Mouse (Mus musculus): ENCODE measurements around the gene Slc26a5.

Gene Slc26a5

DNA sequence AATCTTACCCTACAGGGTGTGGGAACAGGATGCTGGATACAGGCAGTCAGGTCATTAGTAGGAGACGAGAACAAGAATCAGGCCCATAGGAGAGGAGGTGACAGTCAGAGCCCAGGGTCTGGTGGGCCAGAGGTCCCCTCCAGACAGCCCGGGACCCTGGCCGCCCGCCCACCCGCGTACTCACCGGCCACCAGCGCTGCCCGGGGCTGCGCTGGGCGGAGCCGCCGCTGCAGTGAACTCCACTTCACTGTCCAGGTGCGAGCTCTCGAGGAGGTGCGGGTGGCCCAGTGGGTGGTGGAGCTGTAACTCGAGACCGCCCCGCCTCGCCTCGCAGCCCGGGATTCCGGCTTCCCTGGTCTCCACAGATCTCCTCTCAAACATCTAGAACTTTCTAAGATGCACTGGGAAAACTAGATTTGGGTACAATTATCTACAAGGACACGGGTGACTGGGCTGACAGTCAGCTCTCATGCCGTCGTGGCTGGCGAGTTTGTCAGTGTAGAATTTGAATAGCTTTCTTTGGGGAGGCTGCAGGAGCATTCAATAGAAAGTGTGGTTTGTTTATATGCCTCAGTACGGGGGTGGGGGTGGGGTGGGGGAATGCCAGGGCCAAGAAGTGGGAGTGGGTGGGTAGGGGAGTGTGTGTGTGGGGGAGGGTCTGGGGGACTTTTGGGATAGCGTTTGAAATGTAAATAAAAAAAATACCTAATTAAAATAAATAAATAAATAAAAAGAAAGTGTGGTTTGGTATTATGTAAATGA lies at the start of gene Slc26a5:
TSS of gene Slc26a5 (minus strand) at position 259 of the 762 bp plus-strand sequence.
- no peak for DNase-seq (ENCODE audit: low read depth, low spot score)

GRCm38 (mm10) chr5:21914776-21915175 lies 49.4 kb upstream of the Slc26a5 start:
- DNase-seq (ENCODE audit: low read depth, low spot score), result no peak

GRCm38 (mm10) chr5:21912835-21913530 lies 47.6 kb upstream of the Slc26a5 start:
- no peak for DNase-seq (ENCODE audit: low read depth, low spot score)

DNA sequence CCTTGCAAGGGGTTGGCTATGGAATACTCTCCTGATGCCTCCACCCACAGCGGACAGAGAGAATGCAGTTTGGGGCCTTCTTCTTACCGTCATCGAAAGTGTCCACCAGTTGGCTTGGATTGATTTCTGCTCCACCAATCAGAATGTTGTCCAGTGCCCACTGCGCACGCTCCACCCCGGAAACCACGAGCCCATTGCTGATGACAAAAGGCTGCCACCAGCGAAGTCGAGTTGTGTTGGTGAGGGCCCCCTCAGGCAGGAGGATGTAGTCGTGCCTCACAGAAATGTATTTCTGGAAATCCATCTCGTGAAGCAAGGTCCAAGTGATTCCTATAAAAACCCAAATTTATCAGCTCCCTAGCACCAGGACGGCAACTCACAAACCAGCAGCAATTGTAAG lies 45.3 kb upstream of the Slc26a5 start:
- DNase-seq (ENCODE audit: low read depth, low spot score), result no peak

GRCm38 (mm10) chr5:21909713-21910112 lies 44.3 kb upstream of the Slc26a5 start:
- DNase-seq (ENCODE audit: low read depth, low spot score), result no peak

- no peak for DNase-seq (ENCODE audit: low read depth, low spot score)
These were observed 36.0 kb upstream of the Slc26a5 start for GRCm38 (mm10) chr5:21901411-21901810.

GRCm38 (mm10) chr5:21900891-21901290 lies 35.5 kb upstream of the Slc26a5 start:
- no peak for DNase-seq (ENCODE audit: low read depth, low spot score)

GRCm38 (mm10) chr5:21898875-21899274 lies 33.5 kb upstream of the Slc26a5 start:
- DNase-seq (ENCODE audit: low read depth, low spot score), result no peak

- DNase-seq (ENCODE audit: low read depth, low spot score), result no peak
These were observed 31.2 kb upstream of the Slc26a5 start for GRCm38 (mm10) chr5:21896586-21896985.

DNA sequence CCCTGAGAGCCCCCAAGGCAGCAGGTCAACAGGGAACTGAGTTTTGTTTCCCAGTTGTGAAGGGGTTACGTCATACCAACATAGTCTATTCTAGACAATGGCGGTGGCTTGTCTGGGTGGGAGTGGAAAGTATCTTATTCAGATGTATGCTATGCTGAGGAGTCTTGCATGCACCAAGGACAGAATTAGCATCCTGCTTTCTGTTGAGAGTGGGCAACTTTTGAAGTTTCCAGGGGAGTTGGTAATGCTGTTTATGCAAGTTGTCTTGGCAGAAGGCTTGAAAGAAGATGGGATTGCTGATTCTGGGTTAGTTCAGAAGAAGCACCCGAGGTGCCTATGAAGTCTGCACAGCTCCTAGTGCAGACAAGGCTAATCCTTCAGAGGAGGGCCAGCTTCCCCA lies 28.8 kb upstream of the Slc26a5 start:
- DNase-seq (ENCODE audit: low read depth, low spot score), result no peak

- no peak for DNase-seq (ENCODE audit: low read depth, low spot score)
These were observed 1.3 kb upstream of the Slc26a5 start for GRCm38 (mm10) chr5:21866750-21867149.

- no peak for DNase-seq (ENCODE audit: low read depth, low spot score)
These were observed 908 bp upstream of the Slc26a5 start for GRCm38 (mm10) chr5:21866311-21866712.

GRCm38 (mm10) chr5:21858653-21859052 lies 6.8 kb downstream of the Slc26a5 start:
- no peak for DNase-seq (ENCODE audit: low read depth, low spot score)

GRCm38 (mm10) chr5:21851679-21852340 lies 13.6 kb downstream of the Slc26a5 start:
- peak; percentile 13 for DNase-seq (ENCODE audit: low read depth, low spot score)

DNA sequence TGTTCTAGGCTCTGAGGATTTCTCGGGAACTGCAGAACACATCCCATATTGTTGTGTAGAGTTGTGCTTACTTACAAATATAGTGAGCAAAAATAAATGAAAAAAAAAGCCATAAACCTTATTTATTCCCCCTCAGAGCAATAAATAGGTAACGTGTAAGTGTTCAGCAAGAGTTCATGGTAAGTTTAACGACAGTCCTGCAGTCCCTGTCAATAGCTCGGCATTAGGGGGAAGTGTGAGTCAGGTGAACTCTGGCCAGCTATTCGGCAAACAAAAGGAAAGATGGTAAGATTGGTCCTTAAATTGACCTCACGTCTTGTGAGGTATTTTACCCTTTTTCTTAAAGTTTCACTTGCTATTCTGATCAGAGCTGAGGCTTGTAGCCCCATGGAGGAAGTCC lies 18.0 kb downstream of the Slc26a5 start:
- no peak for DNase-seq (ENCODE audit: low read depth, low spot score)

GRCm38 (mm10) chr5:21846616-21847290 lies 18.7 kb downstream of the Slc26a5 start:
- no peak for DNase-seq (ENCODE audit: low read depth, low spot score)

DNA sequence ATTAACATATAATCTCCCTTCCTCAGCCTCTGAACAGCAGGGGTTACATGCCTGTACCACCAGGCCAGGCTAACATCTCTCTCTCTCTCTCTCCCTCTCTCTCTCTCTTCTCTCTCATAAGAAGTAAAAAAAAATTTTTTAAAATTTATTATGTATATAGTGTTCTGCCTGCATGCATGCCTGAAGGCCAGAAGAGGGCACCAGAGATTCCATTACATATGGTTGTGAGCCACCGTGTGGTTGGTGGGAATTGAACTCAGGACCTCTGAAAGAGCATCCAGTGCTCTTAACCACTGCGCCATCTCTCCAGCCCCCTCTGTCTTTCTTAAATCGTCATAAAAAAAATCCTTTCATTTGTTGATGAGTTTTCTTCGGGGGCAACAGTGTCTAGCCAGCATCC lies 20.7 kb downstream of the Slc26a5 start:
- no peak for DNase-seq (ENCODE audit: low read depth, low spot score)

DNA sequence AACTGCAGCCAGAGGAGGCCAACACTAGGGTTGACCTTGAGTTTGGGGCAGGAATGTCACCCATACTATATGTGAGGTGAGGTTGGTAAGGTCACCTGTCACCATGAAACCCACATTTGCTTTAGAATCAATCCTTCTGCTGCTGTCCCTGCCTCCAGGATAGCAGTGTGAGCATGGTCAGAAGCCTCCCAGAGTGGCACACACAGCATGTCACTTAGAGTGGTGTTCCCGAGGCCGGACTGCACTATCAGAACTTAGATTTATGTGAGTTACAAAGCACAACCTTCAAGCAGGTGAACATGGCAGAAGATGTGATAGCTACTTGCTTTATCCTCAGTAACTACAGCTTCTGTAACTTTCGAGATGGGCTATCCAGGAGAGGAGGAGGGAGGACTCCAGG lies 33.6 kb downstream of the Slc26a5 start:
- DNase-seq (ENCODE audit: low read depth, low spot score), result no peak

DNA sequence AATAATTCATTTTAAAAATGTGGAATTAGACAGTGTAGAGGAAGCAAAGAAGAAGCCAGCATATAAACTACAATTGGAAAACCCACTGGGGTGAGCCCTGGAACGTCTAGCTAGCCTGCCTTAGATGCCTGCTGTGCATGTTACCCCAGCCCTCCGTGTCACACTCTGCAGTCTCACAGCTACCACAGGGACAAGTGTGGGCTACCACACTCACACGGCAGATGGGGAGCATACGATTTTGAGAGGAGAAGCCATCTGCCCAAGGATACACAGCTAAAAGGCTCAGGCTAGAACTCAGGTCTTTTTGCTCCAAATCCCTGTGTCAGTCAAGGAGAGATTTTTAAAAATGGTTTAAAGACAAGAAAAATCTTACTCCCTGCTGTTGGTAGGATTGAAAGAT lies 36.5 kb downstream of the Slc26a5 start:
- no peak for DNase-seq (ENCODE audit: low read depth, low spot score)

GRCm38 (mm10) chr5:21827643-21828042 lies 37.8 kb downstream of the Slc26a5 start:
- DNase-seq (ENCODE audit: low read depth, low spot score), result no peak

- DNase-seq (ENCODE audit: low read depth, low spot score), result no peak
These were observed 39.0 kb downstream of the Slc26a5 start for GRCm38 (mm10) chr5:21826370-21826769.

DNA sequence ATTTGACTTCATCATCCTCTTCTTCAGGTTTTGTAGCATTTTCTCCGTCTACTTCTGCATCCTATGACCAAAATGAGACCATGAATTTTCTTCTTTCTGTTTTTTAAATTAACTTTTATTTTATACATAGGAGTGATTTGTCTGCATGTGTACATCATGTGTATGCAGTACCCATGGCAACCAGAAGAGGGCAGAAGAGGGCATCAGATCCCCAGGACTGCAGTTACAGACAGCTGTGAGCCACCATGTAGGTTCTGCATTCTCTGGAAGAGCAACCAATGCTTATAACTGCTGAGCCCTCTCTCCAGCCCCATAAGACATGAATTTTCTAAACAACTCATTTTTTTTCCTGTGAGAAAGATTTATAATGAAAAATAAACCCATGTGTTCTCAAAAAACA lies 51.4 kb downstream of the Slc26a5 start:
- no peak for DNase-seq (ENCODE audit: low read depth, low spot score)
